In genomic region chr7:35802906-35803595, GRCm38 (mm10) we compare ENCODE assay signal across 8 mouse cellular contexts. TPM values are rescaled to one million over a fixed set of nuclear protein-coding genes. Genes with fewer than 3 reads are reported as not detected.
DNase-seq lines count a peak whose midpoint lies in the region; ATAC-seq and TF ChIP-seq lines count a peak whose summit lies in the region.

TSS of gene Zfp507 (minus strand) at chr7:35803003.

- 21% methylated on average over 26 of the region's 26 CpGs for WGBS in forebrain, embryonic 15.5 days
- WGBS in liver, postnatal 0 days (ENCODE audit: insufficient replicate concordance): 27% methylated on average over 21 of the region's 26 CpGs
- 24% methylated on average over 23 of the region's 26 CpGs for WGBS in neural tube, embryonic 15.5 days

- peak within 1 kb of the TSS; percentile 83 to 99 for H3K4me3 ChIP-seq in MEL (ENCODE audit: control insufficient read depth in 1 of 2, insufficient read depth in 1 of 2, low read depth in 2 of 2, low read length in 2 of 2)
- H3K4me3 ChIP-seq in forebrain, embryonic 15.5 days: peak within 1 kb of the TSS; percentile 75
- H3K4me3 ChIP-seq in liver, postnatal 0 days (ENCODE audit: low read depth, low read length): peak within 1 kb of the TSS; percentile 83
- peak within 1 kb of the TSS; percentile 87 for H3K4me3 ChIP-seq in neural tube, embryonic 15.5 days (replicated peaks)

- no peak for TF ChIP-seq RAD21 in MEL (IDR thresholded peaks at IDR 0.05; ENCODE audit: low read depth, low read length)

- peaks cover 18% of the 10 kb centered on the region for H3K79me2 ChIP-seq in MEL (ENCODE audit: control insufficient read depth, insufficient read depth, low read length, poor library complexity)

- peak within 1 kb of the TSS; percentile 79 for H3K4me2 ChIP-seq in forebrain, embryonic 15.5 days (replicated peaks)
- H3K4me2 ChIP-seq in liver, postnatal 0 days (ENCODE audit: low read depth, low read length): peak within 1 kb of the TSS; percentile 98
- peak within 1 kb of the TSS; percentile 85 for H3K4me2 ChIP-seq in neural tube, embryonic 15.5 days

- H3K27me3 ChIP-seq in MEL (ENCODE audit: control insufficient read depth in 1 of 2, insufficient read depth in 2 of 2, low read length in 2 of 2): no peaks in the 10 kb centered on the region
- H3K27me3 ChIP-seq in forebrain, embryonic 15.5 days: no peaks in the 10 kb centered on the region
- H3K27me3 ChIP-seq in liver, postnatal 0 days (ENCODE audit: insufficient read depth, low read length): no peaks in the 10 kb centered on the region
- H3K27me3 ChIP-seq in neural tube, embryonic 15.5 days (replicated peaks): no peaks in the 10 kb centered on the region; the same call in 1 of the 2 replicates

- peak; percentile 91 for ATAC-seq in forebrain, embryonic 15.5 days (replicated peaks)
- peak; percentile 95 for ATAC-seq in liver, postnatal 0 days
- ATAC-seq in neural tube, embryonic 15.5 days (ENCODE audit: low FRiP score): peak; percentile 97

- 0 out of 6 replicates have a peak, but pooled peaks of 1 of the 3 experiments have one; percentile 1 for TF ChIP-seq CTCF in MEL (IDR thresholded peaks at IDR 0.05 in 2 of 3, conservative IDR thresholded peaks at IDR 0.05 in 1 of 3; ENCODE audit: control insufficient read depth in 1 of 3, insufficient read depth in 1 of 3, low read depth in 2 of 3, low read length in 3 of 3, poor library complexity in 1 of 3, severe bottlenecking in 1 of 3)
- TF ChIP-seq CTCF in liver, postnatal 0 days (IDR thresholded peaks at IDR 0.05; ENCODE audit: low read depth): no peak

- no peak for TF ChIP-seq EP300 in MEL (IDR thresholded peaks at IDR 0.05; ENCODE audit: low read depth in 1 of 2, low read length in 2 of 2)
- no peak for TF ChIP-seq EP300 in liver, postnatal 0 days (IDR thresholded peaks at IDR 0.05; ENCODE audit: low read depth)

- intact Hi-C loops in heart, postnatal 25 days (cut with DNase I): no loop called here

- peaks cover 0 to 9% of the 10 kb centered on the region in 2 experiments; a peak in 2 of 4 replicates for H3K4me1 ChIP-seq in MEL (ENCODE audit: control insufficient read depth in 1 of 2, insufficient read depth in 2 of 2, low read length in 2 of 2)
- H3K4me1 ChIP-seq in forebrain, embryonic 15.5 days: peaks cover 14% of the 10 kb centered on the region
- H3K4me1 ChIP-seq in liver, postnatal 0 days (ENCODE audit: insufficient read depth): peaks cover 10% of the 10 kb centered on the region; the same call in 1 of the 2 replicates
- H3K4me1 ChIP-seq in neural tube, embryonic 15.5 days: peaks cover 21% of the 10 kb centered on the region

- H3K9ac ChIP-seq in MEL (ENCODE audit: control insufficient read depth, low read depth, low read length, poor library complexity, severe bottlenecking): peak within 1 kb of the TSS; percentile 100
- peak within 1 kb of the TSS; percentile 94 for H3K9ac ChIP-seq in forebrain, embryonic 15.5 days (replicated peaks)
- H3K9ac ChIP-seq in liver, postnatal 0 days (replicated peaks): peak within 1 kb of the TSS; percentile 92
- peak within 1 kb of the TSS; percentile 98 for H3K9ac ChIP-seq in neural tube, embryonic 15.5 days (replicated peaks)

- DNase-seq in MEL (ENCODE audit: low read depth, low spot score): peak; percentile 92
- peak; percentile 87 to 91 for DNase-seq in cerebellum, adult 18-20 months
- peak; percentile 71 for DNase-seq in heart, postnatal 25 days (ENCODE audit: low spot score)
- DNase-seq in layer of hippocampus, adult 11-12 months (ENCODE audit: low spot score): peak; percentile 88
- DNase-seq in liver, postnatal 0 days: peak; percentile 92
- peak; percentile 94 for DNase-seq in testis, postnatal 14 days (ENCODE audit: low spot score)

- peak in 1 of 2 experiments; percentile 63; a peak in 3 of 4 replicates for TF ChIP-seq POLR2A in MEL (IDR thresholded peaks at IDR 0.05; ENCODE audit: control insufficient read depth in 1 of 2, insufficient read depth in 1 of 2, low read depth in 1 of 2, low read length in 2 of 2, poor library complexity in 1 of 2)

- peaks cover 1 to 23% of the 10 kb centered on the region in 2 experiments; a peak in 3 of 4 replicates for H3K36me3 ChIP-seq in MEL (ENCODE audit: control insufficient read depth in 1 of 2, insufficient read depth in 2 of 2, low read length in 2 of 2)
- H3K36me3 ChIP-seq in forebrain, embryonic 15.5 days: peaks cover 16% of the 10 kb centered on the region
- H3K36me3 ChIP-seq in liver, postnatal 0 days (replicated peaks; ENCODE audit: insufficient read depth, low read length): peaks cover 24% of the 10 kb centered on the region
- peaks cover 18% of the 10 kb centered on the region for H3K36me3 ChIP-seq in neural tube, embryonic 15.5 days

- peak within 1 kb of the TSS; percentile 80 for H3K27ac ChIP-seq in MEL (ENCODE audit: control insufficient read depth, low read depth, low read length)
- H3K27ac ChIP-seq in forebrain, embryonic 15.5 days (replicated peaks): peak within 1 kb of the TSS; percentile 77
- peak within 1 kb of the TSS; percentile 90 for H3K27ac ChIP-seq in liver, postnatal 0 days (ENCODE audit: low read depth)
- H3K27ac ChIP-seq in neural tube, embryonic 15.5 days (replicated peaks): peak within 1 kb of the TSS; percentile 93

- no peaks in the 10 kb centered on the region for H3K9me3 ChIP-seq in MEL (replicated peaks; ENCODE audit: insufficient read depth, low read length)
- no peaks in the 10 kb centered on the region for H3K9me3 ChIP-seq in forebrain, embryonic 15.5 days
- H3K9me3 ChIP-seq in liver, postnatal 0 days (ENCODE audit: low read length): 0 out of 2 replicates have a peak, but pooled peaks cover 3% of the 10 kb centered on the region
- H3K9me3 ChIP-seq in neural tube, embryonic 15.5 days (replicated peaks): no peaks in the 10 kb centered on the region

TF ChIP-seq in MEL, 35 proteins besides CTCF, POLR2A, EP300 and RAD21 (continues in another document):
- TF ChIP-seq TCF12 (IDR thresholded peaks at IDR 0.05; ENCODE audit: low read depth, low read length): peak; percentile 33
- peak; percentile 80 for TF ChIP-seq HCFC1 (IDR thresholded peaks at IDR 0.05; ENCODE audit: low read depth, low read length)
- no peak for TF ChIP-seq TAL1 (IDR thresholded peaks at IDR 0.05; ENCODE audit: low read length)
- 0 out of 2 replicates have a peak, but pooled peaks have one; percentile 22 for TF ChIP-seq NRF1 (IDR thresholded peaks at IDR 0.05; ENCODE audit: insufficient read depth, low read depth, low read length, poor library complexity, severe bottlenecking)
- TF ChIP-seq MAX (IDR thresholded peaks at IDR 0.05; ENCODE audit: low read length): peak; percentile 87
- no peak for TF ChIP-seq E2F4 (IDR thresholded peaks at IDR 0.05; ENCODE audit: borderline replicate concordance, low read depth, low read length)
- no peak for TF ChIP-seq SMC3 (IDR thresholded peaks at IDR 0.05; ENCODE audit: low read depth, low read length)
- TF ChIP-seq ZKSCAN1 (IDR thresholded peaks at IDR 0.05; ENCODE audit: low read depth, low read length): no peak
- no peak for TF ChIP-seq ZMIZ1 (IDR thresholded peaks at IDR 0.05; ENCODE audit: low read depth, low read length)
- TF ChIP-seq CHD2 (IDR thresholded peaks at IDR 0.05; ENCODE audit: low read length): no peak
- TF ChIP-seq MYB (IDR thresholded peaks at IDR 0.05; ENCODE audit: low read depth, low read length): no peak
- TF ChIP-seq SIN3A (IDR thresholded peaks at IDR 0.05; ENCODE audit: low read length): peak; percentile 84
- TF ChIP-seq NELFE (IDR thresholded peaks at IDR 0.05; ENCODE audit: low read depth, low read length): peak; percentile 71
- TF ChIP-seq MXI1 (IDR thresholded peaks at IDR 0.05; ENCODE audit: low read depth, low read length): peak; percentile 21; the same call in 1 of the 2 replicates
- TF ChIP-seq ETS1 (IDR thresholded peaks at IDR 0.05; ENCODE audit: low read depth, low read length): no peak
- no peak for TF ChIP-seq MAFK (IDR thresholded peaks at IDR 0.05; ENCODE audit: borderline replicate concordance, low read depth, low read length)
- no peak for TF ChIP-seq RCOR1 (IDR thresholded peaks at IDR 0.05; ENCODE audit: low read depth, low read length)
- TF ChIP-seq KAT2A (conservative IDR thresholded peaks at IDR 0.05; ENCODE audit: low read depth, low read length): no peak
- peak; percentile 51; the same call in 1 of the 2 replicates for TF ChIP-seq POLR2AphosphoS2 (IDR thresholded peaks at IDR 0.05; ENCODE audit: low read length)
- no peak for TF ChIP-seq MEF2A (IDR thresholded peaks at IDR 0.05; ENCODE audit: extremely low read depth, insufficient replicate concordance, low read depth, low read length, poor library complexity, severe bottlenecking)
- no peak for TF ChIP-seq GABPA (IDR thresholded peaks at IDR 0.05; ENCODE audit: low read depth, low read length)
- peak; percentile 82 to 99 for TF ChIP-seq USF2 (IDR thresholded peaks at IDR 0.05; ENCODE audit: borderline replicate concordance in 1 of 2, insufficient read depth in 1 of 2, low read depth in 1 of 2, low read length in 2 of 2)
- peak; percentile 88 for TF ChIP-seq BHLHE40 (IDR thresholded peaks at IDR 0.05; ENCODE audit: borderline replicate concordance, low read depth, low read length)
- TF ChIP-seq MYC (IDR thresholded peaks at IDR 0.05; ENCODE audit: low read depth, low read length): no peak
- peak; percentile 30; the same call in 1 of the 2 replicates for TF ChIP-seq MAZ (IDR thresholded peaks at IDR 0.05; ENCODE audit: low read depth, low read length)
- no peak for TF ChIP-seq UBTF (IDR thresholded peaks at IDR 0.05; ENCODE audit: borderline replicate concordance, insufficient read depth, low read depth, low read length)
- no peak for TF ChIP-seq GATA1 (IDR thresholded peaks at IDR 0.05; ENCODE audit: low read depth, low read length)
- no peak for TF ChIP-seq POLR2AphosphoS5 (IDR thresholded peaks at IDR 0.05; ENCODE audit: borderline replicate concordance, low read depth, low read length)
- TF ChIP-seq ELF1 (IDR thresholded peaks at IDR 0.05; ENCODE audit: low read depth, low read length): no peak
- no peak for TF ChIP-seq CHD1 (IDR thresholded peaks at IDR 0.05; ENCODE audit: low read depth, low read length)
- 0 out of 2 replicates have a peak, but pooled peaks have one; percentile 37 for TF ChIP-seq TBP (IDR thresholded peaks at IDR 0.05; ENCODE audit: low read depth, low read length)
- peak; percentile 99 for TF ChIP-seq USF1 (IDR thresholded peaks at IDR 0.05; ENCODE audit: low read depth, low read length)

RNA-seq across cellular contexts. Expression of gene Zfp507, which starts in this region (rescaled TPM):
- total RNA-seq in MEL (2012; rRNA removed): 16.0 and 16.4 TPM in 2 replicates
- 10 to 100 TPM; 17.7 to 67.2 TPM for polyA plus RNA-seq in MEL (2012; ENCODE audit: insufficient read depth in 1 of 2, insufficient read length in 2 of 2, low read depth in 1 of 2, low replicate concordance in 2 of 2, missing spikeins in 1 of 2)
- polyA plus RNA-seq in forebrain, embryonic 15.5 days (2015; fragmentation: Nextera tagmentation; extraction: Ambion mirVana): 16.2 and 18.9 TPM in 2 replicates
- 10 to 100 TPM; 11.3 to 12.3 TPM for total RNA-seq in heart, postnatal 25 days (2021)
- polyA plus RNA-seq in liver, postnatal 0 days (2015; fragmentation: Nextera tagmentation; extraction: Ambion mirVana): 3.2 and 3.8 TPM in 2 replicates
- polyA plus RNA-seq in neural tube, embryonic 15.5 days (2015; fragmentation: Nextera tagmentation; extraction: Ambion mirVana): 12.9 and 13.9 TPM in 2 replicates

Comparison
In these comparisons a context has a peak if more than half of its experiments do, and no peak if none do; other contexts are left out.
1. Peak in every context shown above with its lines: DNase-seq, ATAC-seq, H3K4me3 ChIP-seq and H3K27ac ChIP-seq.